Mouse (Mus musculus): ENCODE data around the gene Wwp2. TPM values are rescaled to one million over a fixed set of nuclear protein-coding genes. Genes with fewer than 3 reads are reported as not detected.
A peak's percentile ranks its signal among the peaks of the same experiment; 100 is the strongest.

Wwp2 gene
- polyA plus RNA-seq, 1 experiment = 59.8 TPM

DNA sequence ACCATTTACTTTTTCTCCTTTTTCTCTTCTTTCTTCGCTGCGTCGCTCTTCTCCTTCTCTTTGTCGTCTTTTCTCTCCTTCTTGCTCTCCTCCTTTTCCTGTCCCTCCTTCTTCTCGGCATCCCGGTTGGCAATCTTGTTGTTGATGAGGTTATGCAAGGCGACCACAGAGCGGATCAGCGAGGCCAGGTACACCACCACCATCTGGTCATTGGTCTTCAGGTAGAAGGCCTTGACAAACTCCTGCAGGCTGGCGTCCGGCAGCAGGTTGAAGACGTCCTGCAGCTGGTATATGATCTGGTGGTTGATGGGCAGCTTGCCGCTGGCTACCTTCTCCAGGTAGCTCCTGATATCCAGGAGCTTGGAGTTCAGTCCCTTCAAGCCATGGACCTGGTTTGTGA is 144.7 kb downstream of the Wwp2 start:
- no peaks in the 10 kb centered on the region for H3K27me3 ChIP-seq (ENCODE audit: control insufficient read depth, insufficient read depth, insufficient read length)
- H3K36me3 ChIP-seq (ENCODE audit: control insufficient read depth, insufficient read depth) = peaks cover 56% of the 10 kb centered on the region
- H3K4me3 ChIP-seq = no peak overlapping the region
- peaks cover 10% of the 10 kb centered on the region for H3K79me2 ChIP-seq (ENCODE audit: control insufficient read depth, insufficient read depth)
- TF ChIP-seq MYOD1 (IDR thresholded peaks at IDR 0.05; ENCODE audit: control insufficient read depth in 1 of 3, insufficient read length in 2 of 3, low read depth in 2 of 3) (no peak), POLR2AphosphoS2 (IDR thresholded peaks at IDR 0.05; ENCODE audit: insufficient read length, low read depth) (no peak), CEBPB (IDR thresholded peaks at IDR 0.05; ENCODE audit: insufficient read depth, poor library complexity, severe bottlenecking) (no peak), REST (IDR thresholded peaks at IDR 0.05; ENCODE audit: insufficient read depth, insufficient read length) (no peak), POLR2A (IDR thresholded peaks at IDR 0.05; ENCODE audit: insufficient read length, low read depth) (no peak), TCF3 (IDR thresholded peaks at IDR 0.05; ENCODE audit: insufficient read length, low read depth) (no peak), MYOG (IDR thresholded peaks at IDR 0.05; ENCODE audit: control insufficient read depth in 1 of 3, insufficient read depth in 1 of 3, insufficient read length in 2 of 3, low read depth in 2 of 3) (no peak), SRF (IDR thresholded peaks at IDR 0.05; ENCODE audit: control insufficient read depth, insufficient read length, low read depth) (no peak), E2F4 (IDR thresholded peaks at IDR 0.05; ENCODE audit: insufficient read depth) (no peak), TCF12 (IDR thresholded peaks at IDR 0.05; ENCODE audit: insufficient read depth, poor library complexity, severe bottlenecking) (no peak), MAX (IDR thresholded peaks at IDR 0.05; ENCODE audit: low read depth) (no peak), USF1 (IDR thresholded peaks at IDR 0.05; ENCODE audit: low read depth) (no peak)
- H3K4me2 ChIP-seq (ENCODE audit: low read depth) = no peak overlapping the region
- H3ac ChIP-seq (ENCODE audit: control insufficient read depth, insufficient read length) = no peak overlapping the region

DNA sequence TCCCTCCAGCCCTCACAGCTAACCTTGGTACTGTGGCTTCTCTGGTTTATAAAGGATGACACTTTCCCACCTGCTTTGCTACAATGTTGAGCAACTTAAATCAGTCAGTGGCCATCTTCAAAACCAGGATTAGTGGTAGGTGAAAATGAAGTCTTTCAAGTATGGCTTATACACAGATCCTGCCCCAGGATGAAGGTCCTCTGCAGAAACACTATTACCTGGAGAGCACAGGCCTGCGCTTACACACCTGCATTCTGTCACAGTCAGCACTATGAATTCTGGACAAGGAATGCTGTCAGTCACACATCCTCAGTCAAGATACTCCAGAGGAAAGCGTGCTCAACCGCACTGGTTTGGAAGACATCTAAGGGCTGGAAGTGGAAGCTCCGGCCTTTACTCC is 145.4 kb downstream of the Wwp2 start:
- Histone ChIP-seq H3K4me2 (ENCODE audit: low read depth) (no peak overlapping the region), H3K79me2 (ENCODE audit: control insufficient read depth, insufficient read depth) (peaks cover 16% of the 10 kb centered on the region), H3ac (ENCODE audit: control insufficient read depth, insufficient read length) (no peak overlapping the region), H3K4me3 (no peak overlapping the region), H3K27me3 (ENCODE audit: control insufficient read depth, insufficient read depth, insufficient read length) (no peaks in the 10 kb centered on the region), H3K36me3 (ENCODE audit: control insufficient read depth, insufficient read depth) (peaks cover 56% of the 10 kb centered on the region)
- no peak for TF ChIP-seq REST (IDR thresholded peaks at IDR 0.05; ENCODE audit: insufficient read depth, insufficient read length)
- TF ChIP-seq POLR2A (IDR thresholded peaks at IDR 0.05; ENCODE audit: insufficient read length, low read depth) = no peak
- no peak for TF ChIP-seq USF1 (IDR thresholded peaks at IDR 0.05; ENCODE audit: low read depth)
- TF ChIP-seq SRF (IDR thresholded peaks at IDR 0.05; ENCODE audit: control insufficient read depth, insufficient read length, low read depth) = no peak
- TF ChIP-seq MAX (IDR thresholded peaks at IDR 0.05; ENCODE audit: low read depth) = no peak
- no peak for TF ChIP-seq TCF12 (IDR thresholded peaks at IDR 0.05; ENCODE audit: insufficient read depth, poor library complexity, severe bottlenecking)
- no peak for TF ChIP-seq E2F4 (IDR thresholded peaks at IDR 0.05; ENCODE audit: insufficient read depth)
- TF ChIP-seq CEBPB (IDR thresholded peaks at IDR 0.05; ENCODE audit: insufficient read depth, poor library complexity, severe bottlenecking) = no peak
- TF ChIP-seq MYOG (IDR thresholded peaks at IDR 0.05; ENCODE audit: control insufficient read depth in 1 of 3, insufficient read depth in 1 of 3, insufficient read length in 2 of 3, low read depth in 2 of 3) = no peak
- no peak for TF ChIP-seq MYOD1 (IDR thresholded peaks at IDR 0.05; ENCODE audit: control insufficient read depth in 1 of 3, insufficient read length in 2 of 3, low read depth in 2 of 3)
- no peak for TF ChIP-seq TCF3 (IDR thresholded peaks at IDR 0.05; ENCODE audit: insufficient read length, low read depth)
- TF ChIP-seq POLR2AphosphoS2 (IDR thresholded peaks at IDR 0.05; ENCODE audit: insufficient read length, low read depth) = no peak

GRCm38 (mm10) chr8:107582136-107582535 is 146.0 kb downstream of the Wwp2 start:
- Histone ChIP-seq H3ac (ENCODE audit: control insufficient read depth, insufficient read length) (no peak overlapping the region), H3K27me3 (ENCODE audit: control insufficient read depth, insufficient read depth, insufficient read length) (no peaks in the 10 kb centered on the region), H3K4me3 (no peak overlapping the region), H3K36me3 (ENCODE audit: control insufficient read depth, insufficient read depth) (peaks cover 56% of the 10 kb centered on the region), H3K4me2 (ENCODE audit: low read depth) (no peak overlapping the region), H3K79me2 (ENCODE audit: control insufficient read depth, insufficient read depth) (peaks cover 22% of the 10 kb centered on the region)
- TF ChIP-seq E2F4 (IDR thresholded peaks at IDR 0.05; ENCODE audit: insufficient read depth) = no peak
- no peak for TF ChIP-seq SRF (IDR thresholded peaks at IDR 0.05; ENCODE audit: control insufficient read depth, insufficient read length, low read depth)
- no peak for TF ChIP-seq CEBPB (IDR thresholded peaks at IDR 0.05; ENCODE audit: insufficient read depth, poor library complexity, severe bottlenecking)
- no peak for TF ChIP-seq TCF3 (IDR thresholded peaks at IDR 0.05; ENCODE audit: insufficient read length, low read depth)
- no peak for TF ChIP-seq POLR2A (IDR thresholded peaks at IDR 0.05; ENCODE audit: insufficient read length, low read depth)

- no peak for TF ChIP-seq TCF12 (IDR thresholded peaks at IDR 0.05; ENCODE audit: insufficient read depth, poor library complexity, severe bottlenecking)
- TF ChIP-seq SRF (IDR thresholded peaks at IDR 0.05; ENCODE audit: control insufficient read depth, insufficient read length, low read depth) = no peak
- TF ChIP-seq TCF3 (IDR thresholded peaks at IDR 0.05; ENCODE audit: insufficient read length, low read depth) = no peak
- TF ChIP-seq MYOG (IDR thresholded peaks at IDR 0.05; ENCODE audit: control insufficient read depth in 1 of 3, insufficient read depth in 1 of 3, insufficient read length in 2 of 3, low read depth in 2 of 3) = no peak
- no peak for TF ChIP-seq REST (IDR thresholded peaks at IDR 0.05; ENCODE audit: insufficient read depth, insufficient read length)
- Histone ChIP-seq H3K79me2 (ENCODE audit: control insufficient read depth, insufficient read depth) (peaks cover 32% of the 10 kb centered on the region), H3ac (ENCODE audit: control insufficient read depth, insufficient read length) (peak overlapping the region; percentile 44), H3K4me3 (peak overlapping the region; percentile 91), H3K27me3 (ENCODE audit: control insufficient read depth, insufficient read depth, insufficient read length) (no peaks in the 10 kb centered on the region), H3K36me3 (ENCODE audit: control insufficient read depth, insufficient read depth) (peaks cover 26% of the 10 kb centered on the region), H3K4me2 (ENCODE audit: low read depth) (peak overlapping the region; percentile 77)
Measured at GRCm38 (mm10) chr8:107587429-107587994, 151.3 kb downstream of the Wwp2 start.

All from myocyte (in vitro differentiated cells).